Mouse (Mus musculus) forebrain, embryonic 12.5 days (tissue): ENCODE measurements around the gene Ccnb1. TPM values are rescaled to one million over a fixed set of nuclear protein-coding genes. Genes with fewer than 3 reads are reported as not detected.

Experiments
- ATAC-seq: fragments of 200-750 bp; cut with Nextera tagmentation; 2 replicates; pipeline ENCODE4 v1.8.0; 2017; ENCODE audit warnings: moderate TSS enrichment; ENCODE audit not compliant: low FRiP score
- H3K27ac ChIP-seq: fragments of 300-500 bp; sonication (generic); 2 replicates; pipeline ENCODE4 v1.5.1; 2016; ENCODE audit warnings: mild to moderate bottlenecking
- H3K27me3 ChIP-seq: fragments of 300-500 bp; sonication (generic); 2 replicates; pipeline ENCODE4 v1.6.1; 2016; ENCODE audit warnings: mild to moderate bottlenecking
- H3K36me3 ChIP-seq: fragments of 300-500 bp; sonication (generic); replicated peaks from 2 replicates; pipeline ENCODE4 v1.6.1; 2016; ENCODE audit warnings: mild to moderate bottlenecking
- H3K4me1 ChIP-seq: fragments of 300-500 bp; sonication (generic); 2 replicates; pipeline ENCODE4 v1.6.1; 2016
- H3K4me2 ChIP-seq: fragments of 300-500 bp; sonication (generic); 2 replicates; pipeline ENCODE4 v1.6.1; 2016; ENCODE audit warnings: mild to moderate bottlenecking, moderate library complexity
- H3K4me3 ChIP-seq: fragments of 300-500 bp; sonication (generic); replicated peaks from 2 replicates; pipeline ENCODE4 v1.5.1; 2016; ENCODE audit warnings: mild to moderate bottlenecking
- H3K9ac ChIP-seq: fragments of 300-500 bp; sonication (generic); 2 replicates; pipeline ENCODE4 v1.6.1; 2016; ENCODE audit warnings: mild to moderate bottlenecking
- H3K9me3 ChIP-seq: fragments of 300-500 bp; sonication (generic); 2 replicates; pipeline ENCODE4 v1.6.1; 2016
- WGBS: fragments of 180-500 bp; shearing (Covaris S2); methylation state at CpG from one replicate; pipeline ENCODE4 v1.1.7; 2016; 5-methylcytosine and 5-hydroxymethylcytosine counted together
- polyA plus RNA-seq: library from polyadenylated mRNA; unstranded; fragments of >200 nt; fragmentation: Nextera tagmentation; extraction: Ambion mirVana; gene quantifications from 2 replicates; pipeline ENCODE4 v1.2.1, GENCODE M21; 2016

The Ccnb1 gene
- polyA plus RNA-seq, result 343 and 352 TPM in 2 replicates

- no peaks in the 10 kb centered on the region for H3K9me3 ChIP-seq
- peak within 1 kb of the TSS; percentile 80 for H3K4me2 ChIP-seq
- peaks cover 30% of the 10 kb centered on the region for H3K36me3 ChIP-seq
- no peaks in the 10 kb centered on the region for H3K27me3 ChIP-seq
- peak within 1 kb of the TSS; percentile 86 for H3K4me3 ChIP-seq
- H3K9ac ChIP-seq, result peak within 1 kb of the TSS; percentile 87
- H3K4me1 ChIP-seq, result peaks cover 24% of the 10 kb centered on the region
- H3K27ac ChIP-seq, result peak within 1 kb of the TSS; percentile 68; the same call in 1 of the 2 replicates
- under 1% methylated on average over 35 of the region's 35 CpGs for WGBS
- ATAC-seq, result peak; percentile 99
Observed at GRCm38 (mm10) chr13:100786414-100786867, at the start of gene Ccnb1. Gene Ccnb1 (minus strand): TSS chr13:100786570.

GRCm38 (mm10) chr13:100834777-100835176 is 48.4 kb upstream of the Ccnb1 start:
- Histone ChIP-seq H3K4me1 (peaks cover 19% of the 10 kb centered on the region), H3K9me3 (no peaks in the 10 kb centered on the region), H3K4me3 (no peak overlapping the region), H3K27ac (no peak overlapping the region), H3K9ac (no peak overlapping the region), H3K4me2 (no peak overlapping the region), H3K36me3 (no peaks in the 10 kb centered on the region), H3K27me3 (no peaks in the 10 kb centered on the region)
- no peak for ATAC-seq

- WGBS, result 63% methylated on average over 6 of the region's 6 CpGs
- H3K4me2 ChIP-seq, result 0 out of 2 replicates have a peak overlapping the region, but pooled peaks have one; percentile 80
- H3K27ac ChIP-seq, result no peak overlapping the region
- peaks cover 19% of the 10 kb centered on the region for H3K4me1 ChIP-seq
- ATAC-seq, result no peak
- no peaks in the 10 kb centered on the region for H3K27me3 ChIP-seq
- no peaks in the 10 kb centered on the region for H3K36me3 ChIP-seq
- H3K4me3 ChIP-seq, result no peak overlapping the region
- no peaks in the 10 kb centered on the region for H3K9me3 ChIP-seq
- no peak overlapping the region for H3K9ac ChIP-seq
Observed at GRCm38 (mm10) chr13:100833640-100834002, 47.3 kb upstream of the Ccnb1 start.

GRCm38 (mm10) chr13:100832741-100833639 is 46.6 kb upstream of the Ccnb1 start, which contains the start of gene Slc30a5:
Gene Slc30a5 (minus strand): TSS chr13:100833427.
- ATAC-seq, result peak; percentile 99
- H3K27me3 ChIP-seq, result no peaks in the 10 kb centered on the region
- peak within 1 kb of the TSS; percentile 80 for H3K4me2 ChIP-seq
- H3K4me3 ChIP-seq, result peak within 1 kb of the TSS; percentile 97
- H3K4me1 ChIP-seq, result peaks cover 19% of the 10 kb centered on the region
- no peaks in the 10 kb centered on the region for H3K9me3 ChIP-seq
- peak within 1 kb of the TSS; percentile 91 for H3K9ac ChIP-seq
- peak within 1 kb of the TSS; percentile 90 for H3K27ac ChIP-seq
- WGBS, result under 1% methylated on average over 94 of the region's 94 CpGs
- 0 out of 2 replicates have a peak, but pooled peaks cover 3% of the 10 kb centered on the region for H3K36me3 ChIP-seq

- 14% methylated on average over 8 of the region's 8 CpGs for WGBS
- H3K27ac ChIP-seq, result 0 out of 2 replicates have a peak overlapping the region, but pooled peaks have one; percentile 90
- no peak for ATAC-seq
- H3K4me1 ChIP-seq, result peaks cover 19% of the 10 kb centered on the region
- H3K36me3 ChIP-seq, result 0 out of 2 replicates have a peak, but pooled peaks cover 5% of the 10 kb centered on the region
- peak overlapping the region; percentile 91 for H3K9ac ChIP-seq
- no peaks in the 10 kb centered on the region for H3K9me3 ChIP-seq
- peak overlapping the region; percentile 80 for H3K4me2 ChIP-seq
- peak overlapping the region; percentile 97 for H3K4me3 ChIP-seq
- no peaks in the 10 kb centered on the region for H3K27me3 ChIP-seq
Observed at GRCm38 (mm10) chr13:100832188-100832587, 45.8 kb upstream of the Ccnb1 start.

GRCm38 (mm10) chr13:100831123-100831522 is 44.8 kb upstream of the Ccnb1 start:
- H3K4me3 ChIP-seq, result no peak overlapping the region

GRCm38 (mm10) chr13:100825627-100826410 is 39.4 kb upstream of the Ccnb1 start:
- Histone ChIP-seq H3K4me2 (no peak overlapping the region), H3K9me3 (no peaks in the 10 kb centered on the region), H3K36me3 (peaks cover 50% of the 10 kb centered on the region), H3K9ac (no peak overlapping the region), H3K4me1 (peaks cover 2% of the 10 kb centered on the region; the same call in 1 of the 2 replicates), H3K27me3 (no peaks in the 10 kb centered on the region), H3K4me3 (no peak overlapping the region), H3K27ac (no peak overlapping the region)
- WGBS, result 91% methylated on average over 9 of the region's 9 CpGs
- ATAC-seq, result no peak

More at GRCm38 (mm10) chr13:100831123-100831522, 44.8 kb upstream of the Ccnb1 start:
- WGBS, result 80% methylated on average over 6 of the region's 6 CpGs
- Histone ChIP-seq H3K27me3 (no peaks in the 10 kb centered on the region), H3K4me2 (peak overlapping the region; percentile 80; the same call in 1 of the 2 replicates), H3K36me3 (peaks cover 12% of the 10 kb centered on the region; the same call in 1 of the 2 replicates), H3K4me1 (peaks cover 19% of the 10 kb centered on the region), H3K9me3 (no peaks in the 10 kb centered on the region), H3K9ac (0 out of 2 replicates have a peak overlapping the region, but pooled peaks have one; percentile 21), H3K27ac (no peak overlapping the region)
- no peak for ATAC-seq

- Histone ChIP-seq H3K9ac (no peak overlapping the region), H3K9me3 (no peaks in the 10 kb centered on the region), H3K4me1 (no peaks in the 10 kb centered on the region), H3K36me3 (peaks cover 57% of the 10 kb centered on the region), H3K4me2 (no peak overlapping the region), H3K4me3 (no peak overlapping the region), H3K27ac (no peak overlapping the region), H3K27me3 (no peaks in the 10 kb centered on the region)
- no peak for ATAC-seq
- 95% methylated on average over 3 of the region's 3 CpGs for WGBS
Observed at GRCm38 (mm10) chr13:100824916-100825315, 38.5 kb upstream of the Ccnb1 start.

- Histone ChIP-seq H3K9ac (no peak overlapping the region), H3K36me3 (peaks cover 62% of the 10 kb centered on the region), H3K4me1 (no peaks in the 10 kb centered on the region), H3K4me3 (no peak overlapping the region), H3K27me3 (no peaks in the 10 kb centered on the region), H3K4me2 (no peak overlapping the region), H3K9me3 (no peaks in the 10 kb centered on the region), H3K27ac (no peak overlapping the region)
- 91% methylated on average over 6 of the region's 6 CpGs for WGBS
- ATAC-seq, result no peak
Observed at GRCm38 (mm10) chr13:100824306-100824705, 37.9 kb upstream of the Ccnb1 start.

GRCm38 (mm10) chr13:100823863-100824262 is 37.5 kb upstream of the Ccnb1 start:
- 94% methylated on average over 3 of the region's 3 CpGs for WGBS
- Histone ChIP-seq H3K4me3 (no peak overlapping the region), H3K36me3 (peaks cover 64% of the 10 kb centered on the region), H3K4me2 (no peak overlapping the region), H3K27me3 (no peaks in the 10 kb centered on the region), H3K9ac (no peak overlapping the region), H3K9me3 (no peaks in the 10 kb centered on the region), H3K4me1 (no peaks in the 10 kb centered on the region), H3K27ac (no peak overlapping the region)
- ATAC-seq, result no peak

- WGBS, result 94% methylated on average over 6 of the region's 6 CpGs
- no peak overlapping the region for H3K4me3 ChIP-seq
- H3K36me3 ChIP-seq, result peaks cover 73% of the 10 kb centered on the region
Observed at GRCm38 (mm10) chr13:100814451-100814850, 28.1 kb upstream of the Ccnb1 start.

GRCm38 (mm10) chr13:100805776-100806175 is 19.4 kb upstream of the Ccnb1 start:
- Histone ChIP-seq H3K9ac (no peak overlapping the region), H3K27me3 (no peaks in the 10 kb centered on the region), H3K4me1 (no peaks in the 10 kb centered on the region), H3K9me3 (no peaks in the 10 kb centered on the region), H3K4me2 (no peak overlapping the region), H3K27ac (no peak overlapping the region), H3K4me3 (no peak overlapping the region), H3K36me3 (peaks cover 74% of the 10 kb centered on the region)
- ATAC-seq, result no peak
- 96% methylated on average over 3 of the region's 3 CpGs for WGBS

More at GRCm38 (mm10) chr13:100814451-100814850, 28.1 kb upstream of the Ccnb1 start:
- ATAC-seq, result no peak
- no peaks in the 10 kb centered on the region for H3K27me3 ChIP-seq
- no peaks in the 10 kb centered on the region for H3K9me3 ChIP-seq
- H3K4me1 ChIP-seq, result no peaks in the 10 kb centered on the region
- no peak overlapping the region for H3K27ac ChIP-seq
- H3K4me2 ChIP-seq, result no peak overlapping the region
- no peak overlapping the region for H3K9ac ChIP-seq
